12 mouse cellular contexts compared by ENCODE assay signal in genomic region chr12:112860765-112861164, GRCm38 (mm10). TPM values are rescaled to one million over a fixed set of nuclear protein-coding genes. Genes with fewer than 3 reads are reported as not detected.
DNase-seq lines count a peak whose midpoint lies in the region; ATAC-seq and TF ChIP-seq lines count a peak whose summit lies in the region.
"Had no signal": no experiment of that assay in that cellular context is flagged by ENCODE, and none has a peak within 500 bp of the region (broad histone marks: within the 10 kb centered on the region; RNA-seq: fewer than 3 reads in every experiment).

No protein-coding gene starts in this region.

- WGBS in intestine, embryonic 15.5 days: 46% methylated on average over 7 of the region's 7 CpGs
- WGBS in intestine, embryonic 16.5 days: 65% methylated on average over 7 of the region's 7 CpGs
- WGBS in bone marrow, adult 2 months: 8% methylated on average over 7 of the region's 7 CpGs
- WGBS in hindbrain, postnatal 0 days: 77% methylated on average over 7 of the region's 7 CpGs

- H3K4me1 ChIP-seq in intestine, embryonic 15.5 days (replicated peaks): no peaks in the 10 kb centered on the region
- H3K4me1 ChIP-seq in intestine, embryonic 16.5 days (ENCODE audit: control insufficient read depth, insufficient read depth, low read length): no peaks in the 10 kb centered on the region
- H3K4me1 ChIP-seq in bone marrow, adult 2 months (ENCODE audit: control insufficient read depth, insufficient read depth, low read length): peaks cover 17% of the 10 kb centered on the region
- H3K4me1 ChIP-seq in hindbrain, postnatal 0 days (ENCODE audit: insufficient read depth, low read length): no peaks in the 10 kb centered on the region
- H3K4me1 ChIP-seq: embryonic facial prominence, embryonic 13.5 days had no signal

- 0 out of 2 replicates have a peak, but pooled peaks have one; percentile 49 for ATAC-seq in intestine, embryonic 15.5 days
- ATAC-seq in intestine, embryonic 16.5 days: no peak
- no peak for ATAC-seq in hindbrain, postnatal 0 days

- peak; percentile 95 for DNase-seq in CD4-positive helper T cell, adult 2 months (ENCODE audit: low read depth, low spot score)
- peak; percentile 94 for DNase-seq in naive thymus-derived CD4-positive, alpha-beta T cell, adult 2 months (ENCODE audit: low read depth)
- DNase-seq in ovary, postnatal 14 days (ENCODE audit: low spot score): no peak
- no peak for DNase-seq in right cerebral cortex, adult 18-20 months
- no peak for DNase-seq in hindbrain, postnatal 0 days (ENCODE audit: low spot score)
- DNase-seq: kidney, postnatal 4 days had no signal

- H3K4me2 ChIP-seq in intestine, embryonic 15.5 days (replicated peaks): no peak overlapping the region
- no peak overlapping the region for H3K4me2 ChIP-seq in intestine, embryonic 16.5 days (ENCODE audit: low read depth, low read length)
- H3K4me2 ChIP-seq in hindbrain, postnatal 0 days (ENCODE audit: low read depth, low read length): no peak overlapping the region
- H3K4me2 ChIP-seq: embryonic facial prominence, embryonic 13.5 days had no signal

- no peaks in the 10 kb centered on the region for H3K36me3 ChIP-seq in intestine, embryonic 15.5 days
- no peaks in the 10 kb centered on the region for H3K36me3 ChIP-seq in intestine, embryonic 16.5 days (ENCODE audit: control insufficient read depth, insufficient read depth, low read length)
- no peaks in the 10 kb centered on the region for H3K36me3 ChIP-seq in hindbrain, postnatal 0 days (ENCODE audit: insufficient read depth, low read length)
- H3K36me3 ChIP-seq: embryonic facial prominence, embryonic 13.5 days; hindbrain, embryonic 10.5 days had no signal

- TF ChIP-seq CTCF in bone marrow, adult 2 months (IDR thresholded peaks at IDR 0.05; ENCODE audit: control insufficient read depth, insufficient read depth, low read length): no peak
- TF ChIP-seq CTCF in hindbrain, postnatal 0 days (IDR thresholded peaks at IDR 0.05; ENCODE audit: low read depth): no peak

- no peaks in the 10 kb centered on the region for H3K9me3 ChIP-seq in intestine, embryonic 15.5 days
- no peaks in the 10 kb centered on the region for H3K9me3 ChIP-seq in intestine, embryonic 16.5 days (ENCODE audit: control insufficient read depth, low read length)
- no peaks in the 10 kb centered on the region for H3K9me3 ChIP-seq in hindbrain, postnatal 0 days (ENCODE audit: low read length)
- H3K9me3 ChIP-seq: embryonic facial prominence, embryonic 13.5 days; hindbrain, embryonic 10.5 days had no signal

- H3K4me3 ChIP-seq in intestine, embryonic 15.5 days (replicated peaks): no peak overlapping the region
- no peak overlapping the region for H3K4me3 ChIP-seq in intestine, embryonic 16.5 days (ENCODE audit: low read length)
- peak overlapping the region; percentile 47 for H3K4me3 ChIP-seq in bone marrow, adult 2 months (replicated peaks; ENCODE audit: control insufficient read depth, low read depth, low read length)
- H3K4me3 ChIP-seq in hindbrain, postnatal 0 days (ENCODE audit: low read length): no peak overlapping the region
- H3K4me3 ChIP-seq: embryonic facial prominence, embryonic 13.5 days; hindbrain, embryonic 10.5 days had no signal

- no peaks in the 10 kb centered on the region for H3K27me3 ChIP-seq in intestine, embryonic 15.5 days (replicated peaks)
- no peaks in the 10 kb centered on the region for H3K27me3 ChIP-seq in intestine, embryonic 16.5 days (replicated peaks; ENCODE audit: control insufficient read depth, insufficient read depth, low read length)
- H3K27me3 ChIP-seq in hindbrain, postnatal 0 days (ENCODE audit: insufficient read depth, low read length): no peaks in the 10 kb centered on the region
- H3K27me3 ChIP-seq: embryonic facial prominence, embryonic 13.5 days had no signal

- TF ChIP-seq POLR2A in bone marrow, adult 2 months (IDR thresholded peaks at IDR 0.05; ENCODE audit: borderline replicate concordance, control insufficient read depth, low read depth, low read length): peak; percentile 64; the same call in 1 of the 2 replicates

- H3K27ac ChIP-seq in intestine, embryonic 15.5 days: no peak overlapping the region
- no peak overlapping the region for H3K27ac ChIP-seq in intestine, embryonic 16.5 days (ENCODE audit: low read length)
- H3K27ac ChIP-seq in bone marrow, adult 2 months (ENCODE audit: control insufficient read depth, insufficient read depth, low read depth, low read length, poor library complexity): peak overlapping the region; percentile 35
- no peak overlapping the region for H3K27ac ChIP-seq in hindbrain, postnatal 0 days
- H3K27ac ChIP-seq: embryonic facial prominence, embryonic 13.5 days; hindbrain, embryonic 10.5 days had no signal

- H3K9ac ChIP-seq in intestine, embryonic 15.5 days: no peak overlapping the region
- H3K9ac ChIP-seq in intestine, embryonic 16.5 days (ENCODE audit: low read depth, low read length): no peak overlapping the region
- H3K9ac ChIP-seq in hindbrain, postnatal 0 days (replicated peaks; ENCODE audit: low read length): no peak overlapping the region
- H3K9ac ChIP-seq: embryonic facial prominence, embryonic 13.5 days had no signal

RNA-seq across cellular contexts. Expression of gene Gpr132, which starts 7.3 kb away (rescaled TPM):
- polyA plus RNA-seq in intestine, embryonic 15.5 days (2015; fragmentation: Nextera tagmentation; extraction: Ambion mirVana): 0.24 and 0.40 TPM in 2 replicates
- polyA plus RNA-seq in intestine, embryonic 16.5 days (2015; fragmentation: Nextera tagmentation; extraction: Ambion mirVana): 0.40 and 0.48 TPM in 2 replicates
- 6.1 and 15.8 TPM in 2 replicates for polyA plus RNA-seq in bone marrow, adult 2 months (2011; ENCODE audit: insufficient read depth, insufficient read length, low replicate concordance, missing spikeins)
- 0.10 TPM in 1 of 2 replicates, not detected in the other for total RNA-seq in hindbrain, postnatal 0 days (2014; rRNA removed)
- 0.05 TPM in 1 of 2 replicates, not detected in the other for polyA plus RNA-seq in hindbrain, postnatal 0 days (2015; fragmentation: Nextera tagmentation; extraction: Ambion mirVana)
- total RNA-seq: left cerebral cortex, postnatal 14 days had no signal
- polyA plus RNA-seq: embryonic facial prominence, embryonic 13.5 days had no signal

RNA-seq across cellular contexts. Expression of gene Cdca4, which starts 31.5 kb away (rescaled TPM):
- 87.6 and 88.0 TPM in 2 replicates for polyA plus RNA-seq in intestine, embryonic 15.5 days (2015; fragmentation: Nextera tagmentation; extraction: Ambion mirVana)
- 69.2 and 79.6 TPM in 2 replicates for polyA plus RNA-seq in intestine, embryonic 16.5 days (2015; fragmentation: Nextera tagmentation; extraction: Ambion mirVana)
- polyA plus RNA-seq in bone marrow, adult 2 months (2011; ENCODE audit: insufficient read depth, insufficient read length, low replicate concordance, missing spikeins): 23.4 and 40.6 TPM in 2 replicates
- total RNA-seq in hindbrain, postnatal 0 days (2014; rRNA removed): 27.9 and 28.6 TPM in 2 replicates
- 23.6 and 25.2 TPM in 2 replicates for polyA plus RNA-seq in hindbrain, postnatal 0 days (2015; fragmentation: Nextera tagmentation; extraction: Ambion mirVana)

RNA-seq across cellular contexts. Expression of gene Clba1, which starts 52.0 kb away (rescaled TPM):
- 3.7 and 4.6 TPM in 2 replicates for polyA plus RNA-seq in intestine, embryonic 15.5 days (2015; fragmentation: Nextera tagmentation; extraction: Ambion mirVana)
- 3.4 and 4.1 TPM in 2 replicates for polyA plus RNA-seq in intestine, embryonic 16.5 days (2015; fragmentation: Nextera tagmentation; extraction: Ambion mirVana)
- 1.9 TPM in 1 of 2 replicates, not detected in the other for polyA plus RNA-seq in bone marrow, adult 2 months (2011; ENCODE audit: insufficient read depth, insufficient read length, low replicate concordance, missing spikeins)
- total RNA-seq in hindbrain, postnatal 0 days (2014; rRNA removed): 16.7 and 16.9 TPM in 2 replicates
- 20.3 and 21.0 TPM in 2 replicates for polyA plus RNA-seq in hindbrain, postnatal 0 days (2015; fragmentation: Nextera tagmentation; extraction: Ambion mirVana)

RNA-seq across cellular contexts. Expression of gene Ahnak2, which starts 58.3 kb away (rescaled TPM):
- polyA plus RNA-seq in intestine, embryonic 15.5 days (2015; fragmentation: Nextera tagmentation; extraction: Ambion mirVana): 2.3 and 3.0 TPM in 2 replicates
- polyA plus RNA-seq in intestine, embryonic 16.5 days (2015; fragmentation: Nextera tagmentation; extraction: Ambion mirVana): 2.3 and 2.8 TPM in 2 replicates
- polyA plus RNA-seq in bone marrow, adult 2 months (2011; ENCODE audit: insufficient read depth, insufficient read length, low replicate concordance, missing spikeins): 1.4 TPM in 1 of 2 replicates, not detected in the other
- total RNA-seq in hindbrain, postnatal 0 days (2014; rRNA removed): 7.7 and 12.1 TPM in 2 replicates
- polyA plus RNA-seq in hindbrain, postnatal 0 days (2015; fragmentation: Nextera tagmentation; extraction: Ambion mirVana): 3.3 and 3.6 TPM in 2 replicates

Comparison
In these comparisons a context has a peak if more than half of its experiments do, and no peak if none do; other contexts are left out.
1. DNase-seq: peak in CD4-positive helper T cell, adult 2 months (single experiment) and naive thymus-derived CD4-positive, alpha-beta T cell, adult 2 months (single experiment); none in ovary, postnatal 14 days (single experiment), right cerebral cortex, adult 18-20 months (single experiment) and hindbrain, postnatal 0 days (single experiment).